Mouse (Mus musculus): Measurements from ENCODE around the gene Wdr41. TPM values are rescaled to one million over a fixed set of nuclear protein-coding genes. Genes with fewer than 3 reads are reported as not detected.

Gene Wdr41
- 17.6 and 21.5 TPM in 2 replicates for polyA plus RNA-seq (2014; fragmentation: Nextera tagmentation; extraction: Ambion mirVana)

GRCm38 (mm10) chr13:94976219-94977186 is at the start of gene Wdr41:
Gene Wdr41 (plus strand): TSS chr13:94976344.
- peak within 1 kb of the TSS; percentile 59 for H3K4me3 ChIP-seq (ENCODE audit: low read depth, low read length)
- H3K4me2 ChIP-seq (ENCODE audit: low read depth, severe bottlenecking): peak within 1 kb of the TSS; percentile 29
- H3K9me3 ChIP-seq (ENCODE audit: control insufficient read depth, low read length): no peaks in the 10 kb centered on the region
- no peaks in the 10 kb centered on the region for H3K27me3 ChIP-seq (ENCODE audit: control insufficient read depth, insufficient read depth, low read length)
- DNase-seq (ENCODE audit: low spot score): peak; percentile 92
- peak within 1 kb of the TSS; percentile 97 for H3K27ac ChIP-seq (replicated peaks; ENCODE audit: low read depth, low read length)
- no peaks in the 10 kb centered on the region for H3K36me3 ChIP-seq (ENCODE audit: control insufficient read depth, insufficient read depth, low read length)
- H3K9ac ChIP-seq (ENCODE audit: low read length): peak within 1 kb of the TSS; percentile 98
- WGBS: 2% methylated on average over 61 of the region's 68 CpGs
- H3K4me1 ChIP-seq (ENCODE audit: control insufficient read depth, insufficient read depth, low read length): peaks cover 9% of the 10 kb centered on the region
- ATAC-seq (ENCODE audit: insufficient number of reproducible peaks, low FRiP score, low TSS enrichment, low read depth): peak; percentile 95

GRCm38 (mm10) chr13:94928086-94928485 is 48.1 kb upstream of the Wdr41 start:
- ATAC-seq (ENCODE audit: insufficient number of reproducible peaks, low FRiP score, low TSS enrichment, low read depth) (no peak), DNase-seq (ENCODE audit: low spot score) (no peak)
- Histone ChIP-seq H3K4me2 (ENCODE audit: low read depth, severe bottlenecking) (no peak overlapping the region), H3K27me3 (ENCODE audit: control insufficient read depth, insufficient read depth, low read length) (no peaks in the 10 kb centered on the region), H3K9ac (ENCODE audit: low read length) (no peak overlapping the region), H3K4me3 (ENCODE audit: low read depth, low read length) (no peak overlapping the region), H3K4me1 (ENCODE audit: control insufficient read depth, insufficient read depth, low read length) (no peaks in the 10 kb centered on the region), H3K36me3 (ENCODE audit: control insufficient read depth, insufficient read depth, low read length) (no peaks in the 10 kb centered on the region), H3K9me3 (ENCODE audit: control insufficient read depth, low read length) (no peaks in the 10 kb centered on the region), H3K27ac (replicated peaks; ENCODE audit: low read depth, low read length) (no peak overlapping the region)
- 80% methylated on average over 3 of the region's 3 CpGs for WGBS

- DNase-seq (ENCODE audit: low spot score): no peak
- no peaks in the 10 kb centered on the region for H3K27me3 ChIP-seq (ENCODE audit: control insufficient read depth, insufficient read depth, low read length)
- no peak overlapping the region for H3K9ac ChIP-seq (ENCODE audit: low read length)
- H3K4me2 ChIP-seq (ENCODE audit: low read depth, severe bottlenecking): no peak overlapping the region
- no peak overlapping the region for H3K4me3 ChIP-seq (ENCODE audit: low read depth, low read length)
- WGBS: 68% methylated on average over 5 of the region's 5 CpGs
- H3K9me3 ChIP-seq (ENCODE audit: control insufficient read depth, low read length): no peaks in the 10 kb centered on the region
- no peak for ATAC-seq (ENCODE audit: insufficient number of reproducible peaks, low FRiP score, low TSS enrichment, low read depth)
- H3K27ac ChIP-seq (replicated peaks; ENCODE audit: low read depth, low read length): no peak overlapping the region
- no peaks in the 10 kb centered on the region for H3K36me3 ChIP-seq (ENCODE audit: control insufficient read depth, insufficient read depth, low read length)
- H3K4me1 ChIP-seq (ENCODE audit: control insufficient read depth, insufficient read depth, low read length): no peaks in the 10 kb centered on the region
These were observed 37.7 kb upstream of the Wdr41 start for GRCm38 (mm10) chr13:94938418-94938817.

GRCm38 (mm10) chr13:94940104-94940503 is 36.0 kb upstream of the Wdr41 start:
- Histone ChIP-seq H3K9ac (ENCODE audit: low read length) (no peak overlapping the region), H3K27me3 (ENCODE audit: control insufficient read depth, insufficient read depth, low read length) (no peaks in the 10 kb centered on the region), H3K4me3 (ENCODE audit: low read depth, low read length) (no peak overlapping the region), H3K4me2 (ENCODE audit: low read depth, severe bottlenecking) (no peak overlapping the region), H3K27ac (replicated peaks; ENCODE audit: low read depth, low read length) (no peak overlapping the region), H3K36me3 (ENCODE audit: control insufficient read depth, insufficient read depth, low read length) (no peaks in the 10 kb centered on the region), H3K9me3 (ENCODE audit: control insufficient read depth, low read length) (no peaks in the 10 kb centered on the region), H3K4me1 (ENCODE audit: control insufficient read depth, insufficient read depth, low read length) (no peaks in the 10 kb centered on the region)
- no peak for ATAC-seq (ENCODE audit: insufficient number of reproducible peaks, low FRiP score, low TSS enrichment, low read depth)
- WGBS: 71% methylated on average over 5 of the region's 5 CpGs
- no peak for DNase-seq (ENCODE audit: low spot score)

- H3K9me3 ChIP-seq (ENCODE audit: control insufficient read depth, low read length): no peaks in the 10 kb centered on the region
- H3K36me3 ChIP-seq (ENCODE audit: control insufficient read depth, insufficient read depth, low read length): no peaks in the 10 kb centered on the region
- H3K4me3 ChIP-seq (ENCODE audit: low read depth, low read length): no peak overlapping the region
- H3K27me3 ChIP-seq (ENCODE audit: control insufficient read depth, insufficient read depth, low read length): no peaks in the 10 kb centered on the region
- no peak overlapping the region for H3K4me2 ChIP-seq (ENCODE audit: low read depth, severe bottlenecking)
- WGBS: 20% methylated on average over 4 of the region's 4 CpGs
- ATAC-seq (ENCODE audit: insufficient number of reproducible peaks, low FRiP score, low TSS enrichment, low read depth) (no peak), DNase-seq (ENCODE audit: low spot score) (peak; percentile 84)
- no peak overlapping the region for H3K9ac ChIP-seq (ENCODE audit: low read length)
- H3K4me1 ChIP-seq (ENCODE audit: control insufficient read depth, insufficient read depth, low read length): no peaks in the 10 kb centered on the region
- no peak overlapping the region for H3K27ac ChIP-seq (replicated peaks; ENCODE audit: low read depth, low read length)
These were observed 34.9 kb upstream of the Wdr41 start for GRCm38 (mm10) chr13:94941230-94941629.

GRCm38 (mm10) chr13:94955941-94956340 is 20.2 kb upstream of the Wdr41 start:
- no peaks in the 10 kb centered on the region for H3K9me3 ChIP-seq (ENCODE audit: control insufficient read depth, low read length)
- no peak overlapping the region for H3K27ac ChIP-seq (replicated peaks; ENCODE audit: low read depth, low read length)
- ATAC-seq (ENCODE audit: insufficient number of reproducible peaks, low FRiP score, low TSS enrichment, low read depth): no peak
- H3K4me3 ChIP-seq (ENCODE audit: low read depth, low read length): no peak overlapping the region
- H3K4me1 ChIP-seq (ENCODE audit: control insufficient read depth, insufficient read depth, low read length): no peaks in the 10 kb centered on the region
- H3K36me3 ChIP-seq (ENCODE audit: control insufficient read depth, insufficient read depth, low read length): no peaks in the 10 kb centered on the region
- no peak overlapping the region for H3K9ac ChIP-seq (ENCODE audit: low read length)
- DNase-seq (ENCODE audit: low spot score): no peak
- H3K4me2 ChIP-seq (ENCODE audit: low read depth, severe bottlenecking): no peak overlapping the region
- 74% methylated on average over 6 of the region's 6 CpGs for WGBS
- H3K27me3 ChIP-seq (ENCODE audit: control insufficient read depth, insufficient read depth, low read length): no peaks in the 10 kb centered on the region

- ATAC-seq (ENCODE audit: insufficient number of reproducible peaks, low FRiP score, low TSS enrichment, low read depth) (no peak), DNase-seq (ENCODE audit: low spot score) (no peak)
- 63% methylated on average over 1 of the region's 1 CpGs for WGBS
- H3K27me3 ChIP-seq (ENCODE audit: control insufficient read depth, insufficient read depth, low read length): no peaks in the 10 kb centered on the region
- no peaks in the 10 kb centered on the region for H3K4me1 ChIP-seq (ENCODE audit: control insufficient read depth, insufficient read depth, low read length)
- no peak overlapping the region for H3K4me2 ChIP-seq (ENCODE audit: low read depth, severe bottlenecking)
- H3K4me3 ChIP-seq (ENCODE audit: low read depth, low read length): no peak overlapping the region
- no peak overlapping the region for H3K9ac ChIP-seq (ENCODE audit: low read length)
- H3K36me3 ChIP-seq (ENCODE audit: control insufficient read depth, insufficient read depth, low read length): no peaks in the 10 kb centered on the region
- H3K27ac ChIP-seq (replicated peaks; ENCODE audit: low read depth, low read length): no peak overlapping the region
- H3K9me3 ChIP-seq (ENCODE audit: control insufficient read depth, low read length): no peaks in the 10 kb centered on the region
These were observed 18.2 kb upstream of the Wdr41 start for GRCm38 (mm10) chr13:94957965-94958364.

GRCm38 (mm10) chr13:94969992-94970553 is 6.1 kb upstream of the Wdr41 start:
- Histone ChIP-seq H3K4me2 (ENCODE audit: low read depth, severe bottlenecking) (no peak overlapping the region), H3K9me3 (ENCODE audit: control insufficient read depth, low read length) (no peaks in the 10 kb centered on the region), H3K4me1 (ENCODE audit: control insufficient read depth, insufficient read depth, low read length) (no peaks in the 10 kb centered on the region), H3K27me3 (ENCODE audit: control insufficient read depth, insufficient read depth, low read length) (no peaks in the 10 kb centered on the region), H3K36me3 (ENCODE audit: control insufficient read depth, insufficient read depth, low read length) (no peaks in the 10 kb centered on the region), H3K9ac (ENCODE audit: low read length) (no peak overlapping the region), H3K27ac (replicated peaks; ENCODE audit: low read depth, low read length) (no peak overlapping the region), H3K4me3 (ENCODE audit: low read depth, low read length) (no peak overlapping the region)
- ATAC-seq (ENCODE audit: insufficient number of reproducible peaks, low FRiP score, low TSS enrichment, low read depth) (no peak), DNase-seq (ENCODE audit: low spot score) (peak; percentile 20)
- WGBS: 77% methylated on average over 9 of the region's 9 CpGs

Measured in limb, embryonic 11.5 days (tissue).